Mouse (Mus musculus): Measurements from ENCODE around the gene Oser1. TPM values are rescaled to one million over a fixed set of nuclear protein-coding genes. Genes with fewer than 3 reads are reported as not detected.

The Oser1 gene
- 125 to 155 TPM (median 138 TPM) in 4 replicates for total RNA-seq (2023; ENCODE audit: inconsistent age)

GRCm38 (mm10) chr2:163424597-163424996 lies at the start of gene Oser1:
Gene Oser1, minus strand, starts transcription at chr2:163424697.

GRCm38 (mm10) chr2:163472466-163472851 lies 48.0 kb upstream of the Oser1 start, which contains the start of gene Fitm2:
Gene Fitm2, minus strand, starts transcription at chr2:163472629.

DNA sequence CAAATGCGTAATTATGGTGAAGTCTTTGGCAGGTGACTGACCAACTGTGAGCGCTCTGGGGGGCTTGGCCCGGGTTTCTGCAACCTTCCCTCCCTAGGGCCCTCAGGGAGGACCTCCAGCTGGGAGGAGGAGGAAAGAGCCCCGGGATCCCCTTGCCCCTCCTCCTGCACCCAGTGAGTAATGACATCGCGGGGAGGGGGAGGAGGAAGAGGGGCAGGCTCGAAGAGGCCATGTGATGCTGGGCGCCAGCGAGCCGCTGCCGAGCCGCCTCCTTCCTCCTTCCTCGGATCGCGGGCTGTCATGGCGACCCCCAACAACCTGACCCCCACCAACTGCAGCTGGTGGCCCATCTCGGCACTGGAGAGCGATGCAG lies 13.7 kb upstream of the Oser1 start, which contains the start of gene Gdap1l1:
Gene Gdap1l1 (plus strand): TSS at position 231 of the 373 bp plus-strand sequence.

DNA sequence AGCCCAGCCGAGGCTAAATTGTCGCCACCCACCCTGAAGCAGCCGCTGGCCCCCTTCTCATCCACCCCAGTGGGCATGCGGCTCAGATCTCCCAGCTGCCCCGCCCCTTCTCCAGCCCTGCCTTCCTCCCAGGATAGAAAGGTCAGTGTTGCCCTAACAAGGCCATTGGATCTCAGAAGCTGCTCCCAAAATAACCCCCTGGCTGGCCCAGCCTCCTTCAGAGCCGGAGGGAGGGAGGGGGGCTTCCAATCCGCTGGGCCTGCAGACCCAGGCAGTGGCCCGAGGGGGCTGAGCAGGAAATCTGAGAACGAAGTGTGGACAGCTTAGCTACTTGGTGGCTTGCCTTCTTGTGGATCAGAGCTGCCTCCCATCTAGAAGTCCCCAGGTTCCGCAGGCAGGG lies 26.6 kb downstream of the Oser1 start, which contains the start of gene Jph2:
Gene Jph2 (minus strand): TSS at position 89 of the 400 bp plus-strand sequence.

Other genes starting within 250 kb of the Oser1 start
- not detected in 4 replicates for gene Tox2, start 221.6 kb downstream of the Oser1 start, total RNA-seq (2023; ENCODE audit: inconsistent age)
- gene Jph2, start 26.7 kb downstream of the Oser1 start, total RNA-seq (2023; ENCODE audit: inconsistent age) = not detected in 4 replicates
- not detected in 4 replicates for gene Gdap1l1, start 13.8 kb upstream of the Oser1 start, total RNA-seq (2023; ENCODE audit: inconsistent age)
- gene Fitm2, start 47.9 kb upstream of the Oser1 start, total RNA-seq (2023; ENCODE audit: inconsistent age) = 2.9 to 4.8 TPM (median 4.1 TPM) in 4 replicates
- gene R3hdml, start 67.6 kb upstream of the Oser1 start, total RNA-seq (2023; ENCODE audit: inconsistent age) = not detected in 4 replicates
- not detected in 4 replicates for gene Hnf4a, start 82.1 kb upstream of the Oser1 start, total RNA-seq (2023; ENCODE audit: inconsistent age)
- gene Ttpal, start 177.6 kb upstream of the Oser1 start, total RNA-seq (2023; ENCODE audit: inconsistent age) = 206 to 224 TPM (median 216 TPM) in 4 replicates
- 1,527 to 1,585 TPM (median 1,561 TPM) in 4 replicates for gene Serinc3, start 220.4 kb upstream of the Oser1 start, total RNA-seq (2023; ENCODE audit: inconsistent age)
- 253 to 312 TPM (median 261 TPM) in 4 replicates for gene Pkig, start 233.7 kb upstream of the Oser1 start, total RNA-seq (2023; ENCODE audit: inconsistent age)